Mouse (Mus musculus) embryonic facial prominence, embryonic 12.5 days (tissue): Measurements from ENCODE around the gene Bmi1. TPM values are rescaled to one million over a fixed set of nuclear protein-coding genes. Genes with fewer than 3 reads are reported as not detected.

Source experiments
- ATAC-seq: fragments of 200-750 bp; cut with Nextera tagmentation; 2 replicates; pipeline ENCODE4 v1.8.0; 2017; ENCODE audit not compliant: insufficient number of reproducible peaks, insufficient read depth, low FRiP score, low TSS enrichment
- H3K27ac ChIP-seq: fragments of 300-500 bp; sonication (generic); 2 replicates; pipeline ENCODE4 v1.5.1; 2016; ENCODE audit warnings: mild to moderate bottlenecking
- H3K27me3 ChIP-seq: fragments of 300-500 bp; sonication (generic); 2 replicates; pipeline ENCODE4 v1.6.1; 2016; ENCODE audit warnings: mild to moderate bottlenecking, moderate library complexity
- H3K36me3 ChIP-seq: fragments of 300-500 bp; sonication (generic); 2 replicates; pipeline ENCODE4 v1.6.1; 2016; ENCODE audit warnings: mild to moderate bottlenecking
- H3K4me1 ChIP-seq: fragments of 300-500 bp; sonication (generic); 2 replicates; pipeline ENCODE4 v1.6.1; 2016
- H3K4me2 ChIP-seq: fragments of 300-500 bp; sonication (generic); replicated peaks from 2 replicates; pipeline ENCODE4 v1.6.1; 2016; ENCODE audit warnings: mild to moderate bottlenecking, moderate library complexity
- H3K4me3 ChIP-seq: fragments of 300-500 bp; sonication (generic); 2 replicates; pipeline ENCODE4 v1.5.1; 2016; ENCODE audit warnings: mild to moderate bottlenecking
- H3K9ac ChIP-seq: fragments of 300-500 bp; sonication (generic); 2 replicates; pipeline ENCODE4 v1.6.1; 2016; ENCODE audit warnings: mild to moderate bottlenecking, moderate library complexity
- H3K9me3 ChIP-seq: fragments of 300-500 bp; sonication (generic); 2 replicates; pipeline ENCODE4 v1.6.1; 2016; ENCODE audit warnings: mild to moderate bottlenecking, moderate library complexity
- WGBS: fragments of 180-500 bp; shearing (Covaris S2); methylation state at CpG from one replicate; pipeline ENCODE4 v1.1.7; 2016; 5-methylcytosine and 5-hydroxymethylcytosine counted together
- polyA plus RNA-seq: library from polyadenylated mRNA; unstranded; fragments of >200 nt; fragmentation: Nextera tagmentation; extraction: Ambion mirVana; gene quantifications from 2 replicates; pipeline ENCODE4 v1.2.1, GENCODE M21; 2016

Gene Bmi1
- polyA plus RNA-seq, 1 experiment from 2014 or later: 34.3 TPM

DNA sequence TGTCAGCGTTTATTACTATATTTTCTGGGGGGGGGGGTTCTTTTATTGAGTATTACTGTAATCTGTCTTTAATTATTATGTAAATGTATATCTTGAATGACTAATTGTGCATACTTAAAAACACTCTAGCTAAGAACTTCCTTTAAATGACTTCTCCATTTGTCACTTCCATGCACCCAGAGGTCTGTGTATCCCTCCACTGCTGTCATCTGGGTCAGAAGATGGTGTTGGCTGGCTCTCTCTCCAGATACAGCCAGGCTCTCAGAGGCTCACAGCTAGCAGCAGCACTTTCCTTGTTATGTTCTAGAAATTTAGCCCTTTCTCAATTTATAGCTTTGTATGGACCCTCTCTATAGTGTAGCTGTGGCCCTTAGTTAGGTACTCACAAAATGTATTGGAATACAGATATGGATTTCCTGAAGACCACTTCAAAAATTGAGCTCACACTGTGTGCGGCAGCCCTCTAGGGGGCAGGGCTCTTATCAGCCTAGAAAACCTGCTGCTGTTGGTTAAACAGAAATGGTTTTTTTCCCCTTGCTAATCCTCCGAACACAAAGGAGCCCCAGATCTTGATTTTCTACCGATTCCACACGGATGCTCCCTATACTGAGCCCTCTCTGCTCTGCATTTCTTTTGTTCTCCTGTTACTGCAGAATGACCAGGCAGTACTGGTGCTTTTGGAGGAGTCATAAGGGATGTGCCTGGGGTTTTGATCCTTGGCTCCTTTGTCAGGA is 57.7 kb downstream of the Bmi1 start:
- Histone ChIP-seq H3K27ac (no peak overlapping the region), H3K9me3 (no peaks in the 10 kb centered on the region), H3K4me2 (no peak overlapping the region), H3K27me3 (no peaks in the 10 kb centered on the region), H3K9ac (no peak overlapping the region), H3K4me1 (no peaks in the 10 kb centered on the region), H3K36me3 (no peaks in the 10 kb centered on the region), H3K4me3 (no peak overlapping the region)
- 36% methylated on average over 5 of the region's 5 CpGs for WGBS
- no peak for ATAC-seq

Other genes starting within 250 kb of the Bmi1 start
- gene Commd3, start 4.6 kb upstream of the Bmi1 start, polyA plus RNA-seq: 206 and 207 TPM in 2 replicates
- 0.13 TPM in 1 of 2 replicates, not detected in the other for gene Spag6, start 17.0 kb downstream of the Bmi1 start, polyA plus RNA-seq